Comparison of ENCODE assay signal across 8 mouse cellular contexts in the genomic region with DNA sequence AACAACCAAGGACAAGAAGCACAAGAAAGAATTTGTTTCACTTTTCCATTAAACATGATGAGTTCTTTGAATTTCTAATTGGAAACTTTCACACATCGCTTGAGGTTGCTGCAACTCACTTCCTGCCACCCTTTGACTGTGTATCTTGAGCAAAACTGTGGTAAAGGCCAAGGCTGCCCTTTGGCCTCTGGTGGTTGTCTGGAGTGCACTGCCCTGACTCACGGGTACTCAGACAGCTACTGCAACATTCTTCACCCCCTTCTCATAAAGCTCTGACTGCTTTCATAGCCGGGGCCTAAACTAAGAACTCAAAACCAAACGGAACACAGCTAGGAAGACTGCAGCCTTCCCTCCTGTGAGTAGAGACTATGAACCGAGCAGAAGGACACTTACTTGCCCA.
A peak's percentile ranks its signal among the peaks of the same experiment; 100 is the strongest.
DNase-seq lines count a peak whose midpoint lies in the region; ATAC-seq lines count a peak whose summit lies in the region.

No protein-coding gene starts in this region.

- H3K4me3 ChIP-seq in heart, embryonic 15.5 days: no peak overlapping the region
- no peak overlapping the region for H3K4me3 ChIP-seq in liver, embryonic 12.5 days
- H3K4me3 ChIP-seq in midbrain, embryonic 14.5 days (replicated peaks; ENCODE audit: low read depth, low read length): no peak overlapping the region
- H3K4me3 ChIP-seq in midbrain, embryonic 15.5 days: no peak overlapping the region

- no peak overlapping the region for H3K9ac ChIP-seq in heart, embryonic 15.5 days
- H3K9ac ChIP-seq in liver, embryonic 12.5 days: no peak overlapping the region
- H3K9ac ChIP-seq in midbrain, embryonic 14.5 days (replicated peaks; ENCODE audit: low read length): no peak overlapping the region
- H3K9ac ChIP-seq in midbrain, embryonic 15.5 days: no peak overlapping the region

- peak; percentile 86 for DNase-seq in adrenal gland, adult 2 months
- no peak for DNase-seq in adrenal gland, postnatal 25 days
- DNase-seq in 3134 (ENCODE audit: extremely low read depth, insufficient read length, low spot score): peak; percentile 83
- peak; percentile 72 for DNase-seq in yolk sac, embryonic 10.5 days (ENCODE audit: low spot score)
- DNase-seq in midbrain, embryonic 14.5 days: no peak

- H3K27ac ChIP-seq in heart, embryonic 15.5 days: peak overlapping the region; percentile 73
- peak overlapping the region; percentile 49 for H3K27ac ChIP-seq in liver, embryonic 12.5 days
- no peak overlapping the region for H3K27ac ChIP-seq in midbrain, embryonic 14.5 days (replicated peaks; ENCODE audit: low read depth, low read length)
- no peak overlapping the region for H3K27ac ChIP-seq in midbrain, embryonic 15.5 days

- no peaks in the 10 kb centered on the region for H3K36me3 ChIP-seq in heart, embryonic 15.5 days
- H3K36me3 ChIP-seq in liver, embryonic 12.5 days: no peaks in the 10 kb centered on the region
- H3K36me3 ChIP-seq in midbrain, embryonic 14.5 days (ENCODE audit: control insufficient read depth, insufficient read depth, low read length): no peaks in the 10 kb centered on the region
- H3K36me3 ChIP-seq in midbrain, embryonic 15.5 days (replicated peaks): no peaks in the 10 kb centered on the region

- H3K4me2 ChIP-seq in heart, embryonic 15.5 days: no peak overlapping the region
- H3K4me2 ChIP-seq in liver, embryonic 12.5 days: no peak overlapping the region
- H3K4me2 ChIP-seq in midbrain, embryonic 14.5 days (ENCODE audit: low read length): no peak overlapping the region
- no peak overlapping the region for H3K4me2 ChIP-seq in midbrain, embryonic 15.5 days

- 62% methylated on average over 5 of the region's 5 CpGs for WGBS in heart, embryonic 15.5 days
- WGBS in liver, embryonic 12.5 days (ENCODE audit: insufficient replicate concordance): 51% methylated on average over 5 of the region's 5 CpGs
- 80% methylated on average over 5 of the region's 5 CpGs for WGBS in midbrain, embryonic 14.5 days
- WGBS in midbrain, embryonic 15.5 days: 80% methylated on average over 5 of the region's 5 CpGs

- H3K27me3 ChIP-seq in heart, embryonic 15.5 days: no peaks in the 10 kb centered on the region
- H3K27me3 ChIP-seq in liver, embryonic 12.5 days (replicated peaks): no peaks in the 10 kb centered on the region
- H3K27me3 ChIP-seq in midbrain, embryonic 14.5 days (ENCODE audit: control insufficient read depth, insufficient read depth, low read length): no peaks in the 10 kb centered on the region
- no peaks in the 10 kb centered on the region for H3K27me3 ChIP-seq in midbrain, embryonic 15.5 days (replicated peaks)

- peaks cover 29% of the 10 kb centered on the region for H3K4me1 ChIP-seq in heart, embryonic 15.5 days (replicated peaks)
- H3K4me1 ChIP-seq in liver, embryonic 12.5 days: peaks cover 60% of the 10 kb centered on the region
- H3K4me1 ChIP-seq in midbrain, embryonic 14.5 days (ENCODE audit: control insufficient read depth, insufficient read depth, low read length): no peaks in the 10 kb centered on the region
- H3K4me1 ChIP-seq in midbrain, embryonic 15.5 days: 0 out of 2 replicates have a peak, but pooled peaks cover 3% of the 10 kb centered on the region

- H3K9me3 ChIP-seq in heart, embryonic 15.5 days (replicated peaks): no peaks in the 10 kb centered on the region
- H3K9me3 ChIP-seq in liver, embryonic 12.5 days (replicated peaks): no peaks in the 10 kb centered on the region
- no peaks in the 10 kb centered on the region for H3K9me3 ChIP-seq in midbrain, embryonic 14.5 days (ENCODE audit: control insufficient read depth, low read length)
- H3K9me3 ChIP-seq in midbrain, embryonic 15.5 days: no peaks in the 10 kb centered on the region

- ATAC-seq in heart, embryonic 15.5 days (replicated peaks; ENCODE audit: insufficient number of reproducible peaks, insufficient read depth, low FRiP score, low read depth): no peak
- ATAC-seq in liver, embryonic 12.5 days: no peak
- ATAC-seq in midbrain, embryonic 14.5 days (ENCODE audit: low FRiP score, low TSS enrichment): no peak
- ATAC-seq in midbrain, embryonic 15.5 days (replicated peaks): no peak

Comparison
In these comparisons a context has a peak if more than half of its experiments do, and no peak if none do; other contexts are left out.
1. DNase-seq: peak in adrenal gland, adult 2 months (single experiment), 3134 (single experiment) and yolk sac, embryonic 10.5 days (single experiment); none in adrenal gland, postnatal 25 days (single experiment) and midbrain, embryonic 14.5 days (single experiment).
2. H3K27ac ChIP-seq: peak in heart, embryonic 15.5 days (single experiment) and liver, embryonic 12.5 days (single experiment); none in midbrain, embryonic 14.5 days (single experiment) and midbrain, embryonic 15.5 days (single experiment).